Mouse (Mus musculus): ENCODE results near the gene Gm527. TPM values are rescaled to one million over a fixed set of nuclear protein-coding genes. Genes with fewer than 3 reads are reported as not detected.

Gm527 gene
- polyA plus RNA-seq (2015; fragmentation: Nextera tagmentation; extraction: Ambion mirVana): 0.14 TPM in 1 of 2 replicates, not detected in the other

DNA sequence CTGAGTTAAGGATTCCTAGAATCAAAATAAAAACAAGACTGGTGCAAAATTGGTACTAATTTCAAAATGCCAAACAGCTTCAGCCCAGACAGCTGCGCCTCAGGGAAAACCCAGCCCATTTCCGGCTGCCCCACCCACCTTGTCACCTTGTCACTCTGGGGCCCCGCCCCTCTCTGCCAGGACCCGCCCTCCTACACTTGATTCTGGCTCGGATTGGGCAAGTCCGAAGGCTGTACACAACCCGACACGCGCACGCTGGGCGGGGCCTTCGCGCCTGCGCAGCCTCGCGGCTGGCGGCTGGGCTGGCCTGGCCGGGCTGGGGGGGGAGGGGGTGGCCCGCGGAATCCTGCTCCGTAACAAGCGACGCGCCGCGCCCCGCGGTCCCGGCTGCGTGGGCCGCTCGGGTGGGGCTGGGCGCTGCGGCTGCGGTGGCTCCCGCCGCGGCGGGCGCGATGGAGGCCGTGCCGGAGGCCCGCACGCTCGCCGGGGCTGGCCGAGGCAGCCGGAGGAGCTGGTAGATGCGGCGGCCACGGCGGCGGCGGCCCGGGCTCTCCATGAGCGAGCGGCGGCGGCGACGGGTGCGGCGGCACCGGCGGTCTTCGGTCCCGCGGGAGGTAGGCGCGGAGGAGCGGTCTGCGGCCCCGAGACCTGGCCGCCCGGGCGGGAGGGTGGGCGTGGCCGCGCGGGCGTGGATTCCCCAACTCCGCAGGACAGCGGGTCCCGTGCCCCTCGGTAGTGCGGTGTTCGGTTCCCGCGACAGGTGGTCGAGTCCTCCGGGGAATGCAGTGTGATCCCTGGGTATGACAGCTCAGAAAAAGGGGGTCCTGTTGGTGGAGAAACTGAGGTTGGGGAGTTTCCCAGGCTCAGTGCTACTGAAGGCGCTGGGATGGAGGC is at the start of gene Gm527:
Gene Gm527 (plus strand): TSS at position 329 of the 894 bp plus-strand sequence.
- no peaks in the 10 kb centered on the region for H3K9me3 ChIP-seq (replicated peaks; ENCODE audit: control insufficient read depth, low read length)
- no peak within 1 kb of the TSS for H3K27ac ChIP-seq (ENCODE audit: low read length)
- H3K4me2 ChIP-seq (ENCODE audit: low read depth, low read length): peak within 1 kb of the TSS; percentile 97
- ATAC-seq (ENCODE audit: low read depth): peak; percentile 100
- H3K27me3 ChIP-seq (ENCODE audit: control insufficient read depth, insufficient read depth, low read depth, low read length): peaks cover 2% of the 10 kb centered on the region; the same call in 1 of the 2 replicates
- peak within 1 kb of the TSS; percentile 81 for H3K4me3 ChIP-seq (ENCODE audit: low read depth, low read length)
- peak within 1 kb of the TSS; percentile 72 for H3K9ac ChIP-seq (ENCODE audit: low read depth, low read length)
- peaks cover 5% of the 10 kb centered on the region for H3K4me1 ChIP-seq (ENCODE audit: control insufficient read depth, low read depth, low read length)
- WGBS (ENCODE audit: insufficient replicate concordance): under 1% methylated on average over 68 of the region's 93 CpGs
- H3K36me3 ChIP-seq (ENCODE audit: control insufficient read depth, insufficient read depth): no peaks in the 10 kb centered on the region

DNA sequence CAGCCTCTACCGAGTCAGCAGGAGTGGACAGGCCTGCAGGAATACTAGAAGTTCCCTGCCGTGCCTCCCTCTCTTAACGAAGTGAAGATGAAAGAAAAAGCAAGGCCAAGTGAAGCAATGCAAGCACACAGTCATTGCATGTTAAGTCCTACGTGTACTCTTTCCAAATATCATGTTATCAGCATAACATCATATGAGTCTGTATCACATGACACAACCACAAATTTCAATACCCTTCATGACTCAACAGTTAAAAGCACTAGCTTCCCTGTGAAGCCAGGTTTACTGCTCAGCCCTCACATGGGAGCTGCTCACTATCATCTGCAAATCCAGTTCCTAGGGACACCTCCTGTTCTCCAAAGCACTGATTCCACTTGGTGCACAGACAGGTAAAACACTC is 46.6 kb upstream of the Gm527 start:
- no peaks in the 10 kb centered on the region for H3K36me3 ChIP-seq (ENCODE audit: control insufficient read depth, insufficient read depth)
- H3K27me3 ChIP-seq (ENCODE audit: control insufficient read depth, insufficient read depth, low read depth, low read length): no peaks in the 10 kb centered on the region
- 24% methylated on average over 4 of the region's 4 CpGs for WGBS (ENCODE audit: insufficient replicate concordance)
- H3K27ac ChIP-seq (ENCODE audit: low read length): no peak overlapping the region
- no peak overlapping the region for H3K4me2 ChIP-seq (ENCODE audit: low read depth, low read length)
- no peak overlapping the region for H3K4me3 ChIP-seq (ENCODE audit: low read depth, low read length)
- no peaks in the 10 kb centered on the region for H3K4me1 ChIP-seq (ENCODE audit: control insufficient read depth, low read depth, low read length)
- no peaks in the 10 kb centered on the region for H3K9me3 ChIP-seq (replicated peaks; ENCODE audit: control insufficient read depth, low read length)
- no peak overlapping the region for H3K9ac ChIP-seq (ENCODE audit: low read depth, low read length)
- no peak for ATAC-seq (ENCODE audit: low read depth)

DNA sequence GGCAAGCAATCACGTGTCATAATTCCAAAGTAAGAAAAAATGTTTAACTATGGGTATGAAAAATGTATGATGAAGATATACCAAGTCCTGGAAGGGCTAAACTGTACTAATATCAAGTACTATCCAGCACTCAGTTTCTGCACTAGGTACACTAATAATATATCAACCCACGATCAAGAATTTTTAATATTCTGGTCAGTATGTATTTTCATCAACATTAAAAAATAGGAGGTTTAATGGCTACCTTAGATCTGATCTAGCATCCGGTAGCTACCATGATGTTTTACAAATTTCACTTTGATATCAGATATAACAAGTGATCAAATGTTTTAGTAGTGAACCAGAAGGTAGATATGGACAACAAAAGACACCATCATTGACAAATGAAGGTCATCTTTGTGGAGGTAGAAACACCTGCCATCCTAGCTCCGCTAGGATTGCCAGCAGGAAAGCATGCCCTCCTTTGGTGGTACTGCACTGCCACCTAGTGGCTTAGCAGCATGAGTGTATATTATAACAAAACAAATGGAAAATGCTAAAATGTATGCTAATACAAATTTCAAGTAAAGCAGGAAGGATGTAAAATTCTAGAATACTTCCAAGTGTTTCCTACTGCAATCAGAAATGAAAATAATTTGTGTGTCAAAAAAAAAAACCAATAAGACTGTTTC is 20.5 kb upstream of the Gm527 start:
- H3K9ac ChIP-seq (ENCODE audit: low read depth, low read length): no peak overlapping the region
- no peaks in the 10 kb centered on the region for H3K36me3 ChIP-seq (ENCODE audit: control insufficient read depth, insufficient read depth)
- no peak overlapping the region for H3K4me3 ChIP-seq (ENCODE audit: low read depth, low read length)
- no peak for ATAC-seq (ENCODE audit: low read depth)
- no peak overlapping the region for H3K27ac ChIP-seq (ENCODE audit: low read length)
- H3K9me3 ChIP-seq (replicated peaks; ENCODE audit: control insufficient read depth, low read length): no peaks in the 10 kb centered on the region
- H3K4me2 ChIP-seq (ENCODE audit: low read depth, low read length): no peak overlapping the region
- no peaks in the 10 kb centered on the region for H3K4me1 ChIP-seq (ENCODE audit: control insufficient read depth, low read depth, low read length)
- no peaks in the 10 kb centered on the region for H3K27me3 ChIP-seq (ENCODE audit: control insufficient read depth, insufficient read depth, low read depth, low read length)
- WGBS (ENCODE audit: insufficient replicate concordance): 32% methylated on average over 4 of the region's 4 CpGs

DNA sequence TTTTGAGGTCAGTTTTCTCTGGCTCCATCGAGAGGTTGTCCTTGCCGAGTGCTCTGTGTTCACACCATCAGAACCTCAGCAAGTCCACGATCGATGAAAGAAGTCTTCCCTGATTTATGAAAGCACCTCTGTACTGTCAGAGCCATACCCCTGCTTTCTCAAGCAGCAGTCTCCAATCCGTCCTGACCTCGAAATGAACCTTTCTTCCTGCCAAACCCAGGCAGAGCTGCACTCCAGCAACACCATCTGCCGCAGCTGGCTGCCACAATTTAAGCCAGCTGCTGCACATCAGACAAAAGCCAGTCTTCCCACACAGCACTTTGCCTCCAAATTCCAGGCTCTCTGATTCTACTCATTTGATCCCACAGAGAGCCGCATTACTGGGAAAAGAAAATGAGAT is 15.2 kb upstream of the Gm527 start:
- Histone ChIP-seq H3K27me3 (ENCODE audit: control insufficient read depth, insufficient read depth, low read depth, low read length) (no peaks in the 10 kb centered on the region), H3K4me3 (ENCODE audit: low read depth, low read length) (no peak overlapping the region), H3K36me3 (ENCODE audit: control insufficient read depth, insufficient read depth) (no peaks in the 10 kb centered on the region), H3K4me2 (ENCODE audit: low read depth, low read length) (no peak overlapping the region), H3K9me3 (replicated peaks; ENCODE audit: control insufficient read depth, low read length) (no peaks in the 10 kb centered on the region), H3K4me1 (ENCODE audit: control insufficient read depth, low read depth, low read length) (no peaks in the 10 kb centered on the region), H3K27ac (ENCODE audit: low read length) (no peak overlapping the region), H3K9ac (ENCODE audit: low read depth, low read length) (no peak overlapping the region)
- 44% methylated on average over 8 of the region's 8 CpGs for WGBS (ENCODE audit: insufficient replicate concordance)
- no peak for ATAC-seq (ENCODE audit: low read depth)

DNA sequence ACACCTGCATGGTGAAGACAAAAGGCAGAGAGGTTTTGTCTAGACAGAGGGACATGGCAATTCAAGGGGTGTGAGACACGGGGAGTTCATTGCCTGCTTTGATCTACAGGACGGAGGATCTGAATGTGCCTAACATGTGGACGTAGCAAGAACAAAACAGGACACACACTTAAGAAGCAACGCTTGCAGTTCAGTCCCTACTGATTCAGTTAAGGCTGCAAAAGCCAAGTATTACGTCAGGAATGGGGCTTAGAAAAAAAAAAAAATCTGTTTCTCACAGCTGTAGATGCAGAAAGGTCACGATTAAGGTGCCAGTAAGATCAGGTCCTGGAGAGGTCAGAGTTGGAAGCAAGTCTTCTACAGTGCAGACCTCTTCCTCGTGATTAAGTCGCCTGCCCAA is 14.5 kb upstream of the Gm527 start:
- Histone ChIP-seq H3K4me2 (ENCODE audit: low read depth, low read length) (no peak overlapping the region), H3K27me3 (ENCODE audit: control insufficient read depth, insufficient read depth, low read depth, low read length) (no peaks in the 10 kb centered on the region), H3K36me3 (ENCODE audit: control insufficient read depth, insufficient read depth) (no peaks in the 10 kb centered on the region), H3K4me3 (ENCODE audit: low read depth, low read length) (no peak overlapping the region), H3K9me3 (replicated peaks; ENCODE audit: control insufficient read depth, low read length) (no peaks in the 10 kb centered on the region), H3K4me1 (ENCODE audit: control insufficient read depth, low read depth, low read length) (no peaks in the 10 kb centered on the region), H3K27ac (ENCODE audit: low read length) (no peak overlapping the region), H3K9ac (ENCODE audit: low read depth, low read length) (no peak overlapping the region)
- no peak for ATAC-seq (ENCODE audit: low read depth)
- WGBS (ENCODE audit: insufficient replicate concordance): 51% methylated on average over 8 of the region's 8 CpGs

DNA sequence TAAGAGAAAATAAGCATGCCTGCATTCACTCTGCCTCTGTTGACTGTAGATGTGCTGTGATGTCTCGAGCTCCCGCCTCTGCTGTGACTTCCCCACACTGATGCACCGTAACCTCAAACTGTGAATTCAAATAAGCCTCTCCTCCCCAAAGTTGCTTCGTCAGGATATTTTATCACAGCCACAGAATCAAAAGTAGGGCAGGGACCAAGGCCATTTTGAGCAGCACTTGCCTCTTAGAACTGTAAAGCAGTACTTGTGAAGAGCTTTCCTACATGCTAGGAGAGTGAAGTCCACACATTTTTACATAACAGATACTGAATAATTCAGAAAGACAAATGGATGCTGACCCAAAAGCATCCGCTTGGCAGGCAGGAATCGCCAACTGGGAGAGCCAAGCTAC is 4.7 kb upstream of the Gm527 start:
- no peaks in the 10 kb centered on the region for H3K27me3 ChIP-seq (ENCODE audit: control insufficient read depth, insufficient read depth, low read depth, low read length)
- H3K9ac ChIP-seq (ENCODE audit: low read depth, low read length): no peak overlapping the region
- H3K4me1 ChIP-seq (ENCODE audit: control insufficient read depth, low read depth, low read length): no peaks in the 10 kb centered on the region; the same call in none of the 2 replicates
- 47% methylated on average over 6 of the region's 6 CpGs for WGBS (ENCODE audit: insufficient replicate concordance)
- no peaks in the 10 kb centered on the region for H3K9me3 ChIP-seq (replicated peaks; ENCODE audit: control insufficient read depth, low read length)
- H3K4me2 ChIP-seq (ENCODE audit: low read depth, low read length): no peak overlapping the region
- ATAC-seq (ENCODE audit: low read depth): no peak
- no peak overlapping the region for H3K4me3 ChIP-seq (ENCODE audit: low read depth, low read length)
- H3K36me3 ChIP-seq (ENCODE audit: control insufficient read depth, insufficient read depth): no peaks in the 10 kb centered on the region
- H3K27ac ChIP-seq (ENCODE audit: low read length): no peak overlapping the region

DNA sequence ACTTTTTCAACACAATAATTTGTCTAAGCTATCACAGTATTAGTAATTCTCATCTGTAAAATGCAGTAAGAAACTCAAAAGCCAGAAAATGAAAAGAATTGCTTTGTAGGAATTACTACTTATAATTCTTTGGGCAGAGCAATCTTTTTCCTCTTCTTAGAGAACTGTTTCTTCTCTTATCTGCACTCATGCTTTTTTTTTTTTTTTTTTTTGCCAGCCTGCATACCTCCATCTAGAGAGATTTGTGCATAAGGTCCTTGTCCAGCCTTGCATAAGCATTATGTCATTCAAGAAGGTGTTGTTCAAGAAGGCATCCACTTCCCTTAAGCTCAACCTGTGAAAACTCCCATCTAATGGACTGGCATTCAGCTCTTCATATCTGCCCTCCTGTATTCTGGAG is 971 bp upstream of the Gm527 start:
- Histone ChIP-seq H3K4me2 (ENCODE audit: low read depth, low read length) (no peak overlapping the region), H3K27me3 (ENCODE audit: control insufficient read depth, insufficient read depth, low read depth, low read length) (peaks cover 2% of the 10 kb centered on the region; the same call in 1 of the 2 replicates), H3K9ac (ENCODE audit: low read depth, low read length) (no peak overlapping the region), H3K4me3 (ENCODE audit: low read depth, low read length) (no peak overlapping the region), H3K27ac (ENCODE audit: low read length) (no peak overlapping the region), H3K36me3 (ENCODE audit: control insufficient read depth, insufficient read depth) (no peaks in the 10 kb centered on the region), H3K4me1 (ENCODE audit: control insufficient read depth, low read depth, low read length) (peaks cover 5% of the 10 kb centered on the region), H3K9me3 (replicated peaks; ENCODE audit: control insufficient read depth, low read length) (no peaks in the 10 kb centered on the region)
- no peak for ATAC-seq (ENCODE audit: low read depth)

DNA sequence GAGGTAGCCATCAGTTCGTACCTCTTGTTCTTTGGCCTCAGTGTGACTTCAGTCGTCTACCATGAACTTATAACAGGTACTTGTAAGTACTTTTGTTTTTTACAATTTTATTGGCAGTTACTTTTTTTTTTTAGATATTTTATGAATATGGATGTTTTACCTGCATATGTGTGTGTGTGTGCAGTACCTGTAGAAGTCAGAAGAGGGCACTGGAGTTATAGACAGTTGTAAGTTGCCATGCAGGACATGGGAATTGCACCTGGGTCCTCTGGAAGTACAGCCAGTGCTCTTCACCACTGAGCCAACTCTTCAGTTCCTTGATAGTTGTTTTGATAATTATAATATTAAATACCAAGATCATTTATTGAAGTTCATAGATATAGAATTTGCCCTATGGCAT is 19.8 kb downstream of the Gm527 start:
- no peak overlapping the region for H3K4me3 ChIP-seq (ENCODE audit: low read depth, low read length)
- no peak overlapping the region for H3K9ac ChIP-seq (ENCODE audit: low read depth, low read length)
- no peaks in the 10 kb centered on the region for H3K27me3 ChIP-seq (ENCODE audit: control insufficient read depth, insufficient read depth, low read depth, low read length)
- H3K4me2 ChIP-seq (ENCODE audit: low read depth, low read length): no peak overlapping the region
- H3K9me3 ChIP-seq (replicated peaks; ENCODE audit: control insufficient read depth, low read length): no peaks in the 10 kb centered on the region
- ATAC-seq (ENCODE audit: low read depth): no peak
- no peak overlapping the region for H3K27ac ChIP-seq (ENCODE audit: low read length)
- 66% methylated on average over 2 of the region's 2 CpGs for WGBS (ENCODE audit: insufficient replicate concordance)
- no peaks in the 10 kb centered on the region for H3K4me1 ChIP-seq (ENCODE audit: control insufficient read depth, low read depth, low read length)
- H3K36me3 ChIP-seq (ENCODE audit: control insufficient read depth, insufficient read depth): no peaks in the 10 kb centered on the region

DNA sequence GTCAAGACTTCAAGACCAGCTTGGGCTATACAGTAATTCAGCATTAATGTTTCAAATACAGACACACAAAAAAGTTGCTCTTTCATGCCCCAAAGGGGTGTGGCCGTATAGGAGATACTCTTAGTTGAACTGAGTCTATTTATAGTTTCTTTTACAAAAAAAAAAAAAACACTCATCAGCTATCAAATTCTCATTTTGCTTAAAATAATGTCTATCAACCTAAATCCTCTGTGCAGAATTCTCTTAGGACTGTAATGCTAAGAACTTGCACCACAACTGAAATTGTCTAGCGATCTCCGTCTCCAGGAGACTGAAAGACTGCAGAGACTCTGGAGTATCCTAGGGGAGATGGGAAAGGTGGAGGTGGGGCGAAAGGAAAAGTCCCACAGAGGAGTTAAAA is 46.9 kb downstream of the Gm527 start:
- Histone ChIP-seq H3K4me2 (ENCODE audit: low read depth, low read length) (peak overlapping the region; percentile 79), H3K36me3 (ENCODE audit: control insufficient read depth, insufficient read depth) (no peaks in the 10 kb centered on the region), H3K4me3 (ENCODE audit: low read depth, low read length) (peak overlapping the region; percentile 96), H3K27me3 (ENCODE audit: control insufficient read depth, insufficient read depth, low read depth, low read length) (no peaks in the 10 kb centered on the region), H3K27ac (ENCODE audit: low read length) (peak overlapping the region; percentile 71; the same call in 1 of the 2 replicates), H3K9me3 (replicated peaks; ENCODE audit: control insufficient read depth, low read length) (no peaks in the 10 kb centered on the region), H3K4me1 (ENCODE audit: control insufficient read depth, low read depth, low read length) (peaks cover 17% of the 10 kb centered on the region), H3K9ac (ENCODE audit: low read depth, low read length) (peak overlapping the region; percentile 73)
- 9% methylated on average over 4 of the region's 4 CpGs for WGBS (ENCODE audit: insufficient replicate concordance)
- ATAC-seq (ENCODE audit: low read depth): no peak
